Mouse (Mus musculus): ENCODE measurements around the gene Chchd3. TPM values are rescaled to one million over a fixed set of nuclear protein-coding genes. Genes with fewer than 3 reads are reported as not detected.

Chchd3 gene
- total RNA-seq, 1 experiment = 105 TPM

GRCm38 (mm10) chr6:32850960-32851359, 209.1 kb downstream of the Chchd3 start:
- DNase-seq (ENCODE audit: low read depth, low spot score) = no peak
- in situ Hi-C loops (cut with MboI; ENCODE audit: low sequenced_read_pairs in 2 of 2, unreplicated experiment in 2 of 2) = no loop called here
- Histone ChIP-seq H3K27ac (ENCODE audit: insufficient read depth, low read depth, low read length, poor library complexity, severe bottlenecking) (no peak overlapping the region), H3K9ac (ENCODE audit: insufficient read depth, low read depth, low read length, poor library complexity, severe bottlenecking) (no peak overlapping the region), H3K4me3 (ENCODE audit: insufficient read depth in 1 of 2, low read depth in 1 of 2, low read length in 2 of 2, poor library complexity in 1 of 2, severe bottlenecking in 1 of 2) (no peak overlapping the region), H3K4me1 (ENCODE audit: control insufficient read depth in 2 of 2, insufficient read depth in 2 of 2, low read length in 2 of 2, poor library complexity in 1 of 2) (no peaks in the 10 kb centered on the region), H3K9me3 (ENCODE audit: control insufficient read depth, insufficient read depth, low read depth, low read length) (no peaks in the 10 kb centered on the region), H3K36me3 (ENCODE audit: control insufficient read depth, insufficient read depth, low read length, poor library complexity, severe bottlenecking) (peaks cover 2% of the 10 kb centered on the region; the same call in 1 of the 2 replicates)
- no peak for TF ChIP-seq HCFC1 (IDR thresholded peaks at IDR 0.05; ENCODE audit: borderline replicate concordance, insufficient read depth, low read length)
- no peak for TF ChIP-seq CHD2 (IDR thresholded peaks at IDR 0.05; ENCODE audit: low read depth, low read length)
- no peak for TF ChIP-seq MAFK (IDR thresholded peaks at IDR 0.05; ENCODE audit: insufficient read depth, low read depth, low read length)
- no peak for TF ChIP-seq ZNF384 (IDR thresholded peaks at IDR 0.05; ENCODE audit: low read depth, low read length)
- no peak for TF ChIP-seq ZC3H11A (IDR thresholded peaks at IDR 0.05; ENCODE audit: borderline replicate concordance, low read depth, low read length)

GRCm38 (mm10) chr6:32848974-32849373, 211.1 kb downstream of the Chchd3 start:
- H3K9ac ChIP-seq (ENCODE audit: insufficient read depth, low read depth, low read length, poor library complexity, severe bottlenecking) = no peak overlapping the region
- H3K27ac ChIP-seq (ENCODE audit: insufficient read depth, low read depth, low read length, poor library complexity, severe bottlenecking) = no peak overlapping the region
- DNase-seq (ENCODE audit: low read depth, low spot score) = no peak
- TF ChIP-seq CHD2 (IDR thresholded peaks at IDR 0.05; ENCODE audit: low read depth, low read length) (no peak), ZNF384 (IDR thresholded peaks at IDR 0.05; ENCODE audit: low read depth, low read length) (no peak), HCFC1 (IDR thresholded peaks at IDR 0.05; ENCODE audit: borderline replicate concordance, insufficient read depth, low read length) (no peak), MAFK (IDR thresholded peaks at IDR 0.05; ENCODE audit: insufficient read depth, low read depth, low read length) (no peak), ZC3H11A (IDR thresholded peaks at IDR 0.05; ENCODE audit: borderline replicate concordance, low read depth, low read length) (no peak)
- no peaks in the 10 kb centered on the region for H3K4me1 ChIP-seq (ENCODE audit: control insufficient read depth in 2 of 2, insufficient read depth in 2 of 2, low read length in 2 of 2, poor library complexity in 1 of 2)
- H3K4me3 ChIP-seq (ENCODE audit: insufficient read depth in 1 of 2, low read depth in 1 of 2, low read length in 2 of 2, poor library complexity in 1 of 2, severe bottlenecking in 1 of 2) = no peak overlapping the region
- no peaks in the 10 kb centered on the region for H3K9me3 ChIP-seq (ENCODE audit: control insufficient read depth, insufficient read depth, low read depth, low read length)
- H3K36me3 ChIP-seq (ENCODE audit: control insufficient read depth, insufficient read depth, low read length, poor library complexity, severe bottlenecking) = peaks cover 2% of the 10 kb centered on the region; the same call in 1 of the 2 replicates
- in situ Hi-C loops (cut with MboI; ENCODE audit: low sequenced_read_pairs in 2 of 2, unreplicated experiment in 2 of 2) = no loop called here

- in situ Hi-C loops (cut with MboI; ENCODE audit: low sequenced_read_pairs in 2 of 2, unreplicated experiment in 2 of 2) = no loop called here
- no peak overlapping the region for H3K9ac ChIP-seq (ENCODE audit: insufficient read depth, low read depth, low read length, poor library complexity, severe bottlenecking)
- TF ChIP-seq HCFC1 (IDR thresholded peaks at IDR 0.05; ENCODE audit: borderline replicate concordance, insufficient read depth, low read length) = no peak
- TF ChIP-seq ZNF384 (IDR thresholded peaks at IDR 0.05; ENCODE audit: low read depth, low read length) = no peak
- no peak for TF ChIP-seq MAFK (IDR thresholded peaks at IDR 0.05; ENCODE audit: insufficient read depth, low read depth, low read length)
- no peak for TF ChIP-seq CHD2 (IDR thresholded peaks at IDR 0.05; ENCODE audit: low read depth, low read length)
- TF ChIP-seq ZC3H11A (IDR thresholded peaks at IDR 0.05; ENCODE audit: borderline replicate concordance, low read depth, low read length) = no peak
- no peaks in the 10 kb centered on the region for H3K4me1 ChIP-seq (ENCODE audit: control insufficient read depth in 2 of 2, insufficient read depth in 2 of 2, low read length in 2 of 2, poor library complexity in 1 of 2)
- H3K9me3 ChIP-seq (ENCODE audit: control insufficient read depth, insufficient read depth, low read depth, low read length) = no peaks in the 10 kb centered on the region
- DNase-seq (ENCODE audit: low read depth, low spot score) = no peak
- peaks cover 2% of the 10 kb centered on the region; the same call in 1 of the 2 replicates for H3K36me3 ChIP-seq (ENCODE audit: control insufficient read depth, insufficient read depth, low read length, poor library complexity, severe bottlenecking)
- no peak overlapping the region for H3K4me3 ChIP-seq (ENCODE audit: insufficient read depth in 1 of 2, low read depth in 1 of 2, low read length in 2 of 2, poor library complexity in 1 of 2, severe bottlenecking in 1 of 2)
- H3K27ac ChIP-seq (ENCODE audit: insufficient read depth, low read depth, low read length, poor library complexity, severe bottlenecking) = no peak overlapping the region
Observed at GRCm38 (mm10) chr6:32845463-32845862, 214.6 kb downstream of the Chchd3 start.

GRCm38 (mm10) chr6:32837939-32838301, 222.1 kb downstream of the Chchd3 start:
- no peak for DNase-seq (ENCODE audit: low read depth, low spot score)
- Histone ChIP-seq H3K36me3 (ENCODE audit: control insufficient read depth, insufficient read depth, low read length, poor library complexity, severe bottlenecking) (no peaks in the 10 kb centered on the region), H3K4me1 (ENCODE audit: control insufficient read depth in 2 of 2, insufficient read depth in 2 of 2, low read length in 2 of 2, poor library complexity in 1 of 2) (peaks cover 0 to 6% of the 10 kb centered on the region in 2 experiments; a peak in 2 of 4 replicates), H3K9me3 (ENCODE audit: control insufficient read depth, insufficient read depth, low read depth, low read length) (0 out of 2 replicates have a peak, but pooled peaks cover 2% of the 10 kb centered on the region), H3K9ac (ENCODE audit: insufficient read depth, low read depth, low read length, poor library complexity, severe bottlenecking) (no peak overlapping the region), H3K27ac (ENCODE audit: insufficient read depth, low read depth, low read length, poor library complexity, severe bottlenecking) (no peak overlapping the region), H3K4me3 (ENCODE audit: insufficient read depth in 1 of 2, low read depth in 1 of 2, low read length in 2 of 2, poor library complexity in 1 of 2, severe bottlenecking in 1 of 2) (no peak overlapping the region)
- in situ Hi-C loops (cut with MboI; ENCODE audit: low sequenced_read_pairs in 2 of 2, unreplicated experiment in 2 of 2) = no loop called here
- no peak for TF ChIP-seq HCFC1 (IDR thresholded peaks at IDR 0.05; ENCODE audit: borderline replicate concordance, insufficient read depth, low read length)
- no peak for TF ChIP-seq ZNF384 (IDR thresholded peaks at IDR 0.05; ENCODE audit: low read depth, low read length)
- TF ChIP-seq CHD2 (IDR thresholded peaks at IDR 0.05; ENCODE audit: low read depth, low read length) = no peak
- no peak for TF ChIP-seq ZC3H11A (IDR thresholded peaks at IDR 0.05; ENCODE audit: borderline replicate concordance, low read depth, low read length)
- TF ChIP-seq MAFK (IDR thresholded peaks at IDR 0.05; ENCODE audit: insufficient read depth, low read depth, low read length) = no peak
